Mouse (Mus musculus): ENCODE results near the gene Vav2. TPM values are rescaled to one million over a fixed set of nuclear protein-coding genes. Genes with fewer than 3 reads are reported as not detected.

Gene Vav2
- total RNA-seq, 2 experiments from 2014 or later, result 3.2 to 4.0 TPM

DNA sequence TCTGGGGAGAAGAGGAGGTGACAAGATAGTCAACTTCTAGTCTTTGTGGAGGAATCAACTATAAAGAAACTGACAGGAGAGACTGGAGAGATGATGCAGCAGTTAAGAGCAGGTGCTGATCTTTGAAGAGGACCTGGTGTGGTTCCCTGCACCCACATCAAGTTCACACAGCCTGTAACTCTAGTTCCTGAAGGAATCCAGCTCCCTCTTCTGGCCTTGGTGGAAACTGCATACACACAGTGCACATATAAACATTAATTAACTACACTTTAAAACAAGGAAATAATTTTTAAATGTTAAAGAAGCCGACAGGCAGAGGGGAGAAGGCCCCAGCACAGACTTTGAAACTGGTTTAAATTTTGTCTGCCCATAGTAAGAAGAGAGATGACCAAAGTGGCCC is 39.6 kb downstream of the Vav2 start:
- intact Hi-C loops (cut with DNase I; ENCODE audit: low total_unique reads), result no loop called here
- DNase-seq, result no peak

DNA sequence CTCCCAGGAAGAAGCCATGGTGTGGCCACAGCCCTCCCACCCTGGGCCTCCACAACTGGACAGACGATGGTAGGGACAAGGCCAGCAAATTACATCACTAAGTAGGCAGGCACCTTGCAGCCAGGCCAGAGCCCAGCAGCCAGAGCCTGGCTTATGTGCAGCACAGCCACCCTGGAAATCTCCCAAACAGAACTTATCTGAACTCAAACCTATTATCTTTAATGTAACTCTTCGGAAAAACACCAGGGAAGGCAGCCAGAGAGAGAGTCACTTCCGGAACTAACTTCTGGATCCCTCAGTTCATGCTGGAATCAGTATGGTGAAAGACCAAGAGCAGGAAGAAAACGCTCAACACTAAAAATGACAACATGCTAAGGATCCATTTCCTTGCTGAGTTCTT is 45.1 kb downstream of the Vav2 start:
- DNase-seq, result no peak
- intact Hi-C loops (cut with DNase I; ENCODE audit: low total_unique reads), result no loop called here

DNA sequence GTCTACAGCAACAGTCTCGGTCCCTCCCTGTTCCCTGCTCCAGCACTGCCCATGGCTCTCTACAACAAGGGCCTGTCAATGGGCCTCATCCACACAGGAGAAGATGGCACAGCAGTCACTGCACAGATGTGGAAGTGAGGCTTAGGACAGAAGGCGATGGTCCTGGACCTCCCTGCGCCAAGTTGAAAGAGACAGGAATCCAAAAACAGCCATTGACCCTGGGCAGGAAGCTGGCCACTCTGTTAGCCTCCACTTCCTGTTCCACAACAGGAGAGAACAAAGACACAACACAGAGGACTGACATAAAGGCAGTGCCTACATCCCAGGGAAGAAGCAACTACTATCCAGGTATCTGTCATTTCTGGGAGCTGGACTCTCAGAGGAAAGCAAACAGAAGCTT is 45.6 kb downstream of the Vav2 start:
- DNase-seq, result no peak
- intact Hi-C loops (cut with DNase I; ENCODE audit: low total_unique reads), result no loop called here

DNA sequence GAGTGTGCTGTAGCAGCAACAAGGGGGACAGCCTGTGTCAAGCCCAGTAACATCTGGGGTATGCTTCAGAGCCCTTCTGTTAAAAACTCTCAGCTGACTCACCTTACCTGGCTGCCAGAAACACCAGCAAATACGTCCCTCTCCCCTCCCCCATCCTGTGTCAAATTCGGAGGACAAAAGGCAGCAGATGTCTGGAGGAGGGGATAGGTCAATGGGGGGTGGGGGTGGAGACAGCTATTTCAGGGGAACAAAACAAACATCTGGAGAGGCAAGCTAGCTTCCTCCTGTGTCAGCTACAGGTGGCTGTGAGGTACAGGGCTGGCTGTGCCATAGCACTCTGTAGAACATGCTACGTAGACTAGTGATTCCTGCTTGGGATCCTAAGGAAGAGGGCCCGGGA is 49.0 kb downstream of the Vav2 start:
- DNase-seq, result no peak
- intact Hi-C loops (cut with DNase I; ENCODE audit: low total_unique reads), result no loop called here

DNA sequence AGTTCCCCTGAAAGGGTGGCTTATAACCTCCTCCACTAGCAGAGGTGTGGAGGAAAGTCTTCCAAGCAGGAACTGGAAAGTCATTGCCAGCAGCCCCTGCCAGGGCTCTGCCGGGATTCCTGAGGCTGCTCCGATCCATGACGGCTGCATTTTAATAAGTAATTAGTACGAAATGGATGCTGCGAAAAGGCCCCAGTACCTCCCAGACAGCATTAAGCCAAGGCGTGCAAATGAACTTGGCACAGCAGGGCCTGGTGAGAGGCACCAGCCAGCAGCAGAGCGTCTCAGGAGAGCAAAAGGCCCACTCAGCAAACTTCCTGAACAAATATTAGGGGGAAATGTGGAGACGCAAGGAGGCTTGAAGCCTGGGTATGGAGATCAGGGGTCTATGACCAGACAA is 49.7 kb downstream of the Vav2 start:
- intact Hi-C loops (cut with DNase I; ENCODE audit: low total_unique reads), result no loop called here
- DNase-seq, result no peak

DNA sequence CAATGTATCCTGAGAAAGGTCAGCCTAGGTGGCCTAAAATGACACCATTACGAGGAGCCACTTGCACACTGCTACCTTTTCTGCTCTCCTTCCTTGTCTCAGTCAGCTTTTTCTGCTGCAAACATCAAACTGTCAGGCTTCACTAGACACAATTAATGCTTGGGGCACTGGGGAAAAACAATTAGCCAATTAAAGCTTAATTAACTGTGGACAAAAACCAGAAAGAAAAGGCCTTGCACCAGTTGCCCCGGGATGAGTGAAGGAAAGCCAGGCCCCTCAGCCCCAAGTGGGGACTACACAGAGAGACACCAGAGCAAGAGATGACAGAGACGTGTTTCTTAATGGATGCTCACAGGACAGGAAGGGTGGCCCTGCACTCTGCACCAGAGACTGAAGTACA is 51.7 kb downstream of the Vav2 start:
- intact Hi-C loops (cut with DNase I; ENCODE audit: low total_unique reads), result no loop called here
- no peak for DNase-seq

DNA sequence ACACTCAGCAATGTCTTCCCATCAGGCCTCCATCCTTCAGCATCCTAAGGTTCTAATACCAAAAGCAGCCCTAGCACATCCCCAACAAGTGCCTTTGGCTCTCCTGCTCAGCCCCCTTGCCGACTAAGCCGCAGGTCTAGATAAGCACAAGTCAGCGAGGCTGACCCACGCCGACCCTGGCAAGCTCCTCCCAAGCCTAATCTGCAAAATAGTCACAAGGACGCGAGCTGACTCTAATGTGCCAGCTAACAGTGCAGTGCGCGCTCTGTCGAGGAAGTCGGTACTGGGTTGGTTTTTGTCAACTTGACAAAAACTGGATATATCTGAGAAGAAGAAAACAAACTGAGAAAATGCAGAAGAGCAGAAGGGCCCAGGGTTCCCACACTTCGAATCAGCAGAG is 53.5 kb downstream of the Vav2 start:
- intact Hi-C loops (cut with DNase I; ENCODE audit: low total_unique reads), result no loop called here
- no peak for DNase-seq

DNA sequence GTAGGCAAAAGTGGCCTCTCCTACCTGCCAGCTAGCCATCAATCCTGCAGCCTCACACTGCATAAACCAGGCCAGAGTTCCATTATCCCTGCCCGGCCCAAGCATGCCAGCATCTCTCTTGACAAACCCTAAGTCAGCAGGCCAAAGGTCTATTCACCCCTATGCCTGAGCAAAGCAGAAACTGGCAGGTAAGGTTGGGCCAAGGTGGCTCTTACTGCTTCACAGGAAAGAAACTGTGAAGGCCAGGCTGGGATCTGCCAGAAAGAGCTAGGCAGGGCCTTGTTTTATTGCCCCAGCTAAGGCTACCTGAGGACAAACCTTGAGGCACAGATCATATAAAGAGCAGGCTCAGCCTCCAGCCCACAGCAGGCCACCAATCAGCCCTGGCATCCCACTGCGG is 55.4 kb downstream of the Vav2 start:
- DNase-seq, result no peak
- intact Hi-C loops (cut with DNase I; ENCODE audit: low total_unique reads), result no loop called here

DNA sequence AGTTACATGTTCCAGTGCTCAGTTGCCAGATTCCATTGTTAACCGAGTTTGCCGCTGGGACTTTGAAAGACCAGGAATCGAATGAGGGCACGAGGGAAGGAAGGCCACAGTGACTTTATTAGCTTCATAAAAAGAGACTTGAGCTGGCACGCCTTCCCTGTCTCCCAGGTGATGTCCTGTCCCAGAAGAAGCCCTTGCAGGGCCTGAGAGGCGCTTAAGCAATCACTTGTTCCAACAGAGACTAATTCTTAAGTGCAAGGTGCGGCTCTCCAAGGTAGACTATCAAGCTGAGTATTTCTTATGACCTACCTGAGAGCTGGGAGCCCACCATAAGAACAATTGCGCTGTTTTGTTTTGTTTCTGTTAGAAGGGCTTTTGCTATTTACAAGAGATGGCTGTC is 57.9 kb downstream of the Vav2 start:
- no peak for DNase-seq
- intact Hi-C loops (cut with DNase I; ENCODE audit: low total_unique reads), result no loop called here

DNA sequence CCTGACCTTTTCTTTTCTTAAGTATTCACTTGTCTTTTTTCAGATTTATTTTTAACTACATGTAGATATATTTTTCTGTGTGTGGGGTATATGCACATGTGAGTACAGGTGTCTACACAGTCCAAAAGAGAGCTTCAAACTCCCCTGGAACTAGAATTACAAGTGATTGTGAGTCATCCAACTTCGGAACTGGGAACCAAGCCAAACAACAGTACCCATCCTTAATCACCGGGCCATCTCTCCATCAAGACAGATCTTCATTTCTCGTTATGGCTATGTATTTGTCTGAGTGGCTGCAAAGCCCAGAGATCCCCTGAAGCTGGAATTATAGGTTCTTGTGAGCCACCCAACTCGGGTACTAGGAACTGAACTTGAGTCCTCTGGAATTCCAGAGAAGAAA is 61.5 kb downstream of the Vav2 start:
- intact Hi-C loops (cut with DNase I; ENCODE audit: low total_unique reads), result no loop called here

DNA sequence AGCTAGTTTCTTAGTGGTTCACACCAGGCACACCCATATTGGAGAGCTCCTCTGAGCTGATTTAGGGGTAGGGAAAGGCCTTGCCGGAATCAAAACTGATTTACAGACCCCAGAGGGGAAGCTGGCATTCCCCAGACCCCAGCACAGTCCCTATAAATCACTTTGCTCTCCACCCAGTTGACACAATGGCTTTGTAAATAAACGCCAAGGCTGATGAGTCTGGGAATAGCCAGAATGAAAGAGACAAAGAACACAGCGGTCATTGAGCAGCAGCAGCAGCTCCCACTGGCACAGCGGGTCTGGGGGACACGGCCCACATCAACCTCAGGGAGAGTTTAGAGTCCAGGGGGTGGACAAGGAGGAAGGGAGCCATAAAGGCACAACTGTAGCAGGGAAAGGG is 65.0 kb downstream of the Vav2 start:
- intact Hi-C loops (cut with DNase I; ENCODE audit: low total_unique reads), result no loop called here
- no peak for DNase-seq

More for the DNA sequence above, 61.5 kb downstream of the Vav2 start:
- DNase-seq, result no peak

DNA sequence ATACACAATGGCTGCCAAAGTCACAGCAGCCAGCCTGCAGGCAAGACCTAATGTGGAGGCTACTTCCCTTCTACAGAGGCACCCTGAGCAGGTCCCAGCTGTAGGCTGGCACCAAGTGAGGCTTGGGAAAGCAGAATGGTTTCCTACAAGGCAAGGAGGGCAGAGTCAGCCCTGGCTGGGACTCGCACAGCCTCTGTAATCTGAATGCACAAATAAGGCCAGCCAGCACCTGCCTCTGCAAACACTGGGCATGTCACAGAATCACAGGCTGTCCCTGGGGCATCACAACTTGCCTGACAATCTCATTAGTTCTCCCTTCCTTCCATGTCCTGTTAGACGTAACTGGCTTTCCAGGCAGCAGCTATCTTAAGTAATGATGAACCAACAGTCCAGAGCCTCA is 68.4 kb downstream of the Vav2 start:
- intact Hi-C loops (cut with DNase I; ENCODE audit: low total_unique reads), result no loop called here
- no peak for DNase-seq

DNA sequence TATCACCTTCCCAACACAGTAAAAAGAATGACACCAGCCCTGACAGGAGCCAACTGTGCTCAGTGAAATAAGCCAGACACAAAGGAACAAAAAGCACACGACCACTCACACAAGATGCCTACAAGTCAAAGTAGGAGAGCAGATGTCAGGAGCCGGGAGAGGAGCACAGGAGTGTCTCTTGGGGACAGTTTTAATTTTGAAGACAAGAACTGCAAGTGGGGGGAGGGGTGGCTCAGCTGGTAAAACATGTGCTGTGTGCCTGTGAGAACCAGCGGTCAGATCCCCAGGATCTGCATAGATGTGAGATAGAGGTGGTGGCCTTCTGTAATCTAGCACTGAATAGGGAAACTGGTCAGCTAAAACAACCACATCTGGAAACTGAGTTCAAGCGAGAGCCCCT is 71.1 kb downstream of the Vav2 start:
- intact Hi-C loops (cut with DNase I; ENCODE audit: low total_unique reads), result no loop called here
- no peak for DNase-seq

DNA sequence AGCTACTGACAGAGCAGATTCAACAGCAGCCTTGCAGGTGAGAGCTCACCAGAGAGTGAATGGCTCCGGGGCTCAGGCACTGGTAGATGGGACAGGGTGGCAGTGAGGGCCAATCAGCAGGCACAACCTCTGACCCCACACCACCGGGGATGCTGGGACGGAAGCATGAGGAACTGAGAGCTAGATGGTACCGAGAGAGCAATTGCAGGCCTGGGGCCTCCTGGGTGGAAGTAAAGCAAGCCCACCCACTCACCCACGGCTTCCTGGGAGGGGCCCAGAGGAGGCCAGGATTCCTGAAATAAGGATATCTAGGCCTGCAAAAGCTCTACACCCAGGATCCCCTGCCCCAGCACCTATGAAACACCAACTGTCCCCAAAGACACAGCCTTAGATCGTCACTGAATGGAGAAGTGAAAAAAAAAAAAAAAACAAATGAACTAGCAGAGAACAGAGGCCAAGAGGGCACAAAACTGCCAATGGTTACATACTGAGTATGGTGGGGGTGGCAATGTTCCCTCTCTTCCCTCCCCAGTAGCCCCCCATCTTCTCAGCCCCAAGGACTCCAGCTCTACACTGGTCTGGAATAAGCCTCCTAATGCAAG is 72.1 kb downstream of the Vav2 start:
- DNase-seq, result no peak
- intact Hi-C loops (cut with DNase I; ENCODE audit: low total_unique reads), result no loop called here

DNA sequence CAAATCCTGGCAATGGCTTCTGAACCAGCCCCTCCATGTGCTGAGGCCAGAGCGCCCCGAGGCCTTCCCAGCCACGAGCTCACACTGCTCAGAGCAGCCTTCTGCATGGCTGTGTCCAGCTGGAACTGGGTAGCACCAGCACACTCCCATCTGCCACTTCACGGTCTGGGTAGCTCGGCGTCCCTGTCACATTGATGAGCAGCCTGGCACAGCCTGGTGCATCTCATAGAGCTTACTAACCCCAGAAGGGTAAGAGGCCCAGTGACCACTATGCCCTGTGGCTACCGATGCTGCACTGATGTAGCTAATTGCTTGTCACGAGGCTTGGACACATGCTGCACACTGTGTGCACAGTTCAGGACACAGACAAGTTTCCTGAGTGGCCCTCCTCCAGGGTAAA is 74.1 kb downstream of the Vav2 start:
- intact Hi-C loops (cut with DNase I; ENCODE audit: low total_unique reads), result no loop called here
- no peak for DNase-seq

DNA sequence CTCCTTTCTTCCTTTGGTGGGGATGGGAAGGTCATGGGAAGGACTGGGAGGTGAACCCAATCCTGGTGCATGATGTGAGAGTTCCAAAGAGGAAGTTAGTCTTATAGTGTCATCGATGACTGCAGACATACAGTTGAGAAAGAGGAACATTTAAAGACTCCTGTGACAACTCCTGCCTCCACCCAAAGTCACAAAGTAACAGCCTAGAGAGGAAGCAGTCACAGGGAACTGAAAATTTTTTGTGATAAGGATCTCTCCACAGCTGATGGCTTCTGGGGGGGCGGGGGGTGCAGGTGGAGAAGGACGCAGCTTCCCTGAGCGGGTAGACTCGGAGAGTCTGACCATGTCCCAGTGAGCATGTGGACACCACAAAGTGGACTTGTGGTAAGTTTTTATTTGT is 76.5 kb downstream of the Vav2 start:
- intact Hi-C loops (cut with DNase I; ENCODE audit: low total_unique reads), result no loop called here
- DNase-seq, result no peak

DNA sequence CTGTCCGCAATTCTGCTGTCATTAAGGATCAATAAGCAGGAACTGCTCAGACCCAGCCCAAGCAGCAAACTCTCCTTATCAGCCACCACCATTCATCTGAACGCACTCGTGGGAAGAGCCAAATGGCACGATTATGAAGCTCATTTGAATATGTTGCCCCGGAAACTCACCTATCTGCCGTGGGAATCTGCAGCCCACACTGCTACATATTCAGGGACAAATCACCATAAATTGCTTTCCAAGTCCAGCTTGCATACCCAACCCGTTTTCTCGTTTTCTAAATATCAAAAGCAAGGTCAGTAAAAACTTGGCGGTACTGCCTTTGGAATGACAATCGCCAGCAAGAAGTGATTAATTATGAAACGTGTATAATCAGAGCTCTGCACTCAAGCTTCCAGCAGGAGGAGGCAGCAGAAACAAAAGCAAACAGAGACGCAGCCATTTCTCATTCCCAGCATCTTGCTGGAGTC is 82.8 kb downstream of the Vav2 start:
- intact Hi-C loops (cut with DNase I; ENCODE audit: low total_unique reads), result no loop called here

DNA sequence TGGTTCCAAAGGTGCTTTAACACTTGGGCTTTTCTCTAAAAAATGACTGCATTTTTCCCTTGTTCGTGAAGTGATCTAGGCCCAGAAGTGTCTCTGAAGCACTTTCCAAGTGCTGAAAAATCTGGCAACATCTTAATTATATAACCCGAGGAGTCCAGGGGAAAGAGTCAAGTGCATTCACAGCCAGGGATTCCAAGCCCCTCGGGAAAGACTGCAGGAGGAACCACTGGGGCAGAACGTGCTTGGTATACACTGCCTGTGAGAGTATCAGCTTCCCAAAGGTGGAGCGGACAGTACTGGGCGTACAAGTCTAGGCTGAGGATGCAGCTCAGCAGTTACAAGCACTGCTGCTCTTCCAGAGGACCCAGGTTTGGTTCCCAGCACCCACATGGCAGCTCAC is 86.2 kb downstream of the Vav2 start:
- intact Hi-C loops (cut with DNase I; ENCODE audit: low total_unique reads), result no loop called here

More for the DNA sequence above, 82.8 kb downstream of the Vav2 start:
- no peak for DNase-seq

DNA sequence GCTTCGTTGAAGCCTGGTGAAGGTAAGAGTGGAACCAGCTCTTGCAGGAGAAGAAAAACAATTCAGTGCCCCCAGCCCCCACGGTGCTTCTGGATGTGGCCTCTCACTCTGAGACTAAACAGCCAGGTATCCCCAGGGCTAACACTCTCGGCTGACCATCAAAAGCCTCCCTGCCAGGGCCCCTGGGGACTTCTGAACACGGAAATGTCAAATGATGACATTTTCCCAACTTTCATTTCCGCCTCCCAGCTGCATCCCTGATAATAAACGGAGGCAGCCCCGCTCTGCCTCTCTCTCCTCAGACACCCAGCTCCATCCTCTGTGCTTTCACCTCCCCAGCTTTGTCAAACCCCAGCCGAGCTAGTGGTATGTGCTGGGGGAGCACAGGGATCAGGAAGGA is 87.8 kb downstream of the Vav2 start:
- no peak for DNase-seq
- intact Hi-C loops (cut with DNase I; ENCODE audit: low total_unique reads), result no loop called here

More for the DNA sequence above, 86.2 kb downstream of the Vav2 start:
- no peak for DNase-seq

DNA sequence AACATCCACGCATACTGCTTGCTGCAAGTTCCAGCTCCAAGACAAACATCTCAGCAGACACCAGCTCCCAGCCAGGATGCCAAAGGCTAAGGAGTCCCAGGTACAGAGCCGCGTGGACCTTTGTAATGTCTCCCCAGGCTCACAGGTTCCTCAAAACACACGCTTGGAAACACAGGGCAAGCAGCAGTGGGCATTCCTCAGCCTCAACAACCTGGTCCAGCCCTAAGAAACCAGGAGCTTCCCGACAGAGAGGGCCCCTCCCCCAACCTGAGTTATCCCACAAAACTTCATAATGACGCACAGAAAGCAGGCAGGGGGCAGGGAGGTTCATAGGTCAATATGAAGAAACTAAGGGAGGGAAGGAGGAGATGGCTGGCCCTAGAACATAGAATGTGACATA is 89.6 kb downstream of the Vav2 start:
- intact Hi-C loops (cut with DNase I; ENCODE audit: low total_unique reads), result no loop called here
- no peak for DNase-seq

DNA sequence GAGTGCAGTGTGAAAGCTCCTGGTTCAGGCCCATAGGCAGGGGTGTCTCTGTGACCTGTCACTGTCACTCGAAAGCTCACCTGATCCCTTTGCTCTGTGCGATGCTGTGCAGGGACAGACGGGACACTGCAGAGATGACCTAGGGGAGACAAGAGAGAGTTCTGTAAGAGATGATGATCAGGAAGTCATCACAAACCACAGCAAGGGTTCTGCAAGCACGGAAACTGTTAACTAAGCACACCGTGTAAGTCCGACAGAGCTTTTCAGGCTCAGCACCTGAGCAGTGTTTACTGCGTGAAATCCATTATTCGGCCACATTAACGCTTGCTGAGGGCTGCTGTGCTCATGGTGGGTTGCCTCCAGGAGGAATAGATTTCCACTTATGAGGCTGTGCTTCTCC is 90.2 kb downstream of the Vav2 start:
- DNase-seq, result no peak
- intact Hi-C loops (cut with DNase I; ENCODE audit: low total_unique reads), result no loop called here

DNA sequence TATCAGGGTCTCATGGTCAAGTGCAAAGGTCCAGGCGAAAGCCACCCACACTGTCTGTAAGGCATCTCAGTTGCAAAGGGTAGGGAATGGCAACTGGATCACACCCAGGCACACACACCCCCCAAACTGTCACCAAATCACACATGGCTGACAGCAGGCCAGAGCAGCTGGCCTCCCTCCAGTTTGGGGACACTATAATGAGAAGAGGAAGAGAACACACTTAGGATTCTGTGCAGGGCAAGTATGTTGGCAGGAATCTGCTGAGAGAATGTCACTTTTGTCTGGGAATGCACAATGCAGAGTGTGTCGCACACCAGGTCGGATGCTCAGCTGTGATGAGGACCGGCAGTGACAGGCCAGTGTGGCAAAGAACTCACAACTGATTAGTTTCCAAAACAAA is 92.0 kb downstream of the Vav2 start:
- DNase-seq, result no peak
- intact Hi-C loops (cut with DNase I; ENCODE audit: low total_unique reads), result no loop called here

Measured in gastrocnemius, postnatal 14 days (tissue).